Comparison of ENCODE assay signal across 15 mouse cellular contexts in genomic region chr2:26086926-26087600, GRCm38 (mm10). TPM values are rescaled to one million over a fixed set of nuclear protein-coding genes. Genes with fewer than 3 reads are reported as not detected.
DNase-seq lines count a peak whose midpoint lies in the region; ATAC-seq and TF ChIP-seq lines count a peak whose summit lies in the region.
"Had no signal": no experiment of that assay in that cellular context is flagged by ENCODE, and none has a peak within 500 bp of the region (broad histone marks: within the 10 kb centered on the region; RNA-seq: fewer than 3 reads in every experiment).

No protein-coding gene starts in this region.

- peak overlapping the region; percentile 36; the same call in 1 of the 2 replicates for H3K27ac ChIP-seq in heart, embryonic 10.5 days
- peak overlapping the region; percentile 71 for H3K27ac ChIP-seq in liver, postnatal 0 days (ENCODE audit: low read depth)
- H3K27ac ChIP-seq: midbrain, embryonic 10.5 days; neural tube, embryonic 12.5 days had no signal

- no peak for TF ChIP-seq CTCF in liver, postnatal 0 days (IDR thresholded peaks at IDR 0.05; ENCODE audit: low read depth)

- peaks cover 33% of the 10 kb centered on the region for H3K4me1 ChIP-seq in heart, embryonic 10.5 days
- H3K4me1 ChIP-seq in liver, postnatal 0 days (ENCODE audit: insufficient read depth): peaks cover 25% of the 10 kb centered on the region

- peak; percentile 12 for DNase-seq in urinary bladder, adult 2 months (ENCODE audit: low spot score)
- no peak for DNase-seq in urinary bladder, postnatal 10 days (ENCODE audit: low spot score)
- DNase-seq in heart, embryonic 10.5 days (ENCODE audit: low spot score): no peak
- peak; percentile 67 for DNase-seq in liver, postnatal 0 days
- no peak for DNase-seq in B cell, adult 2 months
- no peak for DNase-seq in kidney, adult 18-20 months
- no peak for DNase-seq in left cerebral cortex, adult 9 months (ENCODE audit: low spot score in 2 of 2)
- DNase-seq: cerebellum, adult 11-12 months; lung, adult 2 months; right cerebral cortex, postnatal 14 days had no signal

- no peaks in the 10 kb centered on the region for H3K9me3 ChIP-seq in heart, embryonic 10.5 days
- H3K9me3 ChIP-seq in liver, postnatal 0 days (ENCODE audit: low read length): no peaks in the 10 kb centered on the region
- H3K9me3 ChIP-seq: midbrain, embryonic 10.5 days; neural tube, embryonic 12.5 days had no signal

- H3K36me3 ChIP-seq in heart, embryonic 10.5 days: no peaks in the 10 kb centered on the region
- no peaks in the 10 kb centered on the region for H3K36me3 ChIP-seq in liver, postnatal 0 days (replicated peaks; ENCODE audit: insufficient read depth, low read length)
- H3K36me3 ChIP-seq: midbrain, embryonic 10.5 days had no signal

- H3K4me3 ChIP-seq in heart, embryonic 10.5 days: no peak overlapping the region
- no peak overlapping the region for H3K4me3 ChIP-seq in liver, postnatal 0 days (ENCODE audit: low read depth, low read length)
- H3K4me3 ChIP-seq: left cerebral cortex, adult 2 months; midbrain, embryonic 10.5 days; neural tube, embryonic 12.5 days had no signal

- H3K9ac ChIP-seq in liver, postnatal 0 days (replicated peaks): peak overlapping the region; percentile 40
- H3K9ac ChIP-seq: neural tube, embryonic 12.5 days had no signal

- peaks cover 49% of the 10 kb centered on the region for H3K27me3 ChIP-seq in heart, embryonic 10.5 days (ENCODE audit: insufficient read depth, poor library complexity, severe bottlenecking)
- H3K27me3 ChIP-seq in liver, postnatal 0 days (ENCODE audit: insufficient read depth, low read length): peaks cover 20% of the 10 kb centered on the region

- peak overlapping the region; percentile 40 for H3K4me2 ChIP-seq in liver, postnatal 0 days (ENCODE audit: low read depth, low read length)
- H3K4me2 ChIP-seq: neural tube, embryonic 12.5 days had no signal

- WGBS in heart, embryonic 10.5 days: 64% methylated on average over 4 of the region's 4 CpGs
- 51% methylated on average over 4 of the region's 4 CpGs for WGBS in liver, postnatal 0 days (ENCODE audit: insufficient replicate concordance)

- peak; percentile 60; the same call in 1 of the 2 replicates for TF ChIP-seq EP300 in liver, postnatal 0 days (IDR thresholded peaks at IDR 0.05; ENCODE audit: low read depth)

- ATAC-seq in liver, postnatal 0 days: peak; percentile 98
- ATAC-seq: forebrain, embryonic 16.5 days; hindbrain, embryonic 16.5 days had no signal

RNA-seq across cellular contexts. Expression of gene Nacc2, which starts 36.0 kb away (rescaled TPM):
- 43.2 and 60.5 TPM in 2 replicates for polyA plus RNA-seq in urinary bladder, adult 2 months (2012; rRNA removed)
- polyA plus RNA-seq in heart, embryonic 10.5 days (2016; fragmentation: Nextera tagmentation; extraction: Ambion mirVana): 5.1 and 5.4 TPM in 2 replicates
- polyA plus RNA-seq in liver, postnatal 0 days (2015; fragmentation: Nextera tagmentation; extraction: Ambion mirVana): 3.9 and 4.9 TPM in 2 replicates

Comparison
In these comparisons a context has a peak if more than half of its experiments do, and no peak if none do; other contexts are left out.
1. DNase-seq: peak in urinary bladder, adult 2 months (single experiment) and liver, postnatal 0 days (single experiment); none in urinary bladder, postnatal 10 days (single experiment), heart, embryonic 10.5 days (single experiment), B cell, adult 2 months (0 of 2), kidney, adult 18-20 months (single experiment) and left cerebral cortex, adult 9 months (0 of 2).